Mouse (Mus musculus) heart, embryonic 16.5 days (tissue): ENCODE measurements around the gene Glt6d1. TPM values are rescaled to one million over a fixed set of nuclear protein-coding genes. Genes with fewer than 3 reads are reported as not detected.
"Not testable (repeated sequence)": the region's sequence is repeated elsewhere in the genome, so short reads cannot be mapped to it uniquely, and the experiment has no call there.

Source experiments
- ATAC-seq: fragments of 200-750 bp; cut with Nextera tagmentation; replicated peaks from 2 replicates; pipeline ENCODE4 v1.8.0; 2017; ENCODE audit warnings: moderate number of reproducible peaks; ENCODE audit not compliant: insufficient read depth, low FRiP score; ENCODE audit errors: extremely low read depth
- H3K27ac ChIP-seq: fragments of 300-500 bp; sonication (generic); 2 replicates; pipeline ENCODE4 v1.5.1; 2014; ENCODE audit warnings: mild to moderate bottlenecking, low read length, control low read depth, moderate library complexity
- H3K27me3 ChIP-seq: fragments of 300-500 bp; sonication (generic); 2 replicates; pipeline ENCODE4 v1.6.1; 2014; ENCODE audit warnings: low read length, mixed read lengths; ENCODE audit not compliant: control insufficient read depth, insufficient read depth
- H3K36me3 ChIP-seq: fragments of 300-500 bp; sonication (generic); 2 replicates; pipeline ENCODE4 v1.6.1; 2014; ENCODE audit not compliant: control insufficient read depth, insufficient read depth
- H3K4me1 ChIP-seq: fragments of 300-500 bp; sonication (generic); 2 replicates; pipeline ENCODE4 v1.6.1; 2014; ENCODE audit warnings: low read length, mixed read lengths; ENCODE audit not compliant: control insufficient read depth, insufficient read depth
- H3K4me2 ChIP-seq: fragments of 300-500 bp; sonication (generic); 2 replicates; pipeline ENCODE4 v1.6.1; 2014; ENCODE audit warnings: low read depth, mild to moderate bottlenecking, control low read depth, low read length
- H3K4me3 ChIP-seq: fragments of 300-500 bp; sonication (generic); 2 replicates; pipeline ENCODE4 v1.5.1; 2014; ENCODE audit warnings: mild to moderate bottlenecking, control low read depth, low read length
- H3K9ac ChIP-seq: fragments of 300-500 bp; sonication (generic); 2 replicates; pipeline ENCODE4 v1.6.1; 2014; ENCODE audit warnings: low read length, control low read depth
- H3K9me3 ChIP-seq: fragments of 300-500 bp; sonication (generic); replicated peaks from 2 replicates; pipeline ENCODE4 v1.6.1; 2016; ENCODE audit warnings: low read length; ENCODE audit not compliant: control insufficient read depth
- WGBS: fragments of 180-500 bp; shearing (Covaris S2); extraction: QIAGEN DNeasy Blood & Tissue Kit; methylation state at CpG from one replicate; pipeline ENCODE4 v1.1.7; 2014; 5-methylcytosine and 5-hydroxymethylcytosine counted together
- polyA plus RNA-seq: library from polyadenylated mRNA; unstranded; fragments of >200 nt; fragmentation: Nextera tagmentation; extraction: Ambion mirVana; gene quantifications from 2 replicates; pipeline ENCODE4 v1.2.1, GENCODE M21; 2015

Gene Glt6d1
- not detected in 2 replicates for polyA plus RNA-seq

DNA sequence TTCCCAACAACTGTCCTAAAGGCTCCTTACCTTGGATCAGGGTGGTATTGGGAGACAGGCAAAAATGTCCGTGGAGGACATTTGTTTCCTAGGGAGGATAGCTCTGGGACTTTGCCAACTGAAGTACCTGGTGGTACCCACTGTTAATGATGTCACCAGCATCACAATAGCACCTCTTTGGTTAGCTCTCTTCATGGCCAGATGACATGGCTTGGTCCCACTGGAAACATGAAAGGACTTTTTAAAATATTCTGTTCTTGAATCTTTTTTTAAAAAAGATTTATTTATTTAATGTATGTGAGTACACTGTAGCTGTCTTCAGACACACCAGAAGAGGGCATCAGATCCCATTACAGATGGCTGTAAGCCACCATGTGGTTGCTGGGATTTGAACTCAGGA lies at the start of gene Glt6d1:
TSS of gene Glt6d1 (minus strand) at position 101 of the 400 bp plus-strand sequence.
- 74% methylated on average over 1 of the region's 1 CpGs for WGBS
- H3K4me2 ChIP-seq, H3K9me3 ChIP-seq, H3K27me3 ChIP-seq, H3K9ac ChIP-seq, ATAC-seq, H3K4me1 ChIP-seq, H3K36me3 ChIP-seq, H3K4me3 ChIP-seq, H3K27ac ChIP-seq: not testable (repeated sequence)

DNA sequence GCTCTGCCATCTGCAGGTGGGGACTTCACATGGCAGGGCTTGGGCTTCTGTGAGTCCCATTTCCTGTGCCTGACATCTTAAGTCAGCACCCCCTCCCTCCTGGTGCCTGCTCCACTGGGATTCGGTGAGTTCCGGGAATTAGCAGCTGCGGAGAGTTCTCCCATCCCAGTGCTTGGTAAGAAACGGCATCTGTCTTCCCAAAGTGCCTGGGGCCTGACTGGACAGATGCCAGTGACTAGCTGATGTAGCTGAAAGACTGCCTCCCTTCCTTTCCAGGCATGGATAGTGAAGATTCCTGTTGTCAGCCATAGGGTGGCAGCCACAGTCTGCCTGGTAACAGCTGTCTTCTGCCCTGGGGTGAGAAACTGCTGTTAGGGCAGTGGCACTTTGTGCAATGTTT lies 49.8 kb upstream of the Glt6d1 start:
- H3K36me3 ChIP-seq: no peaks in the 10 kb centered on the region
- 8% methylated on average over 4 of the region's 4 CpGs for WGBS
- no peak overlapping the region for H3K4me3 ChIP-seq
- peaks cover 49% of the 10 kb centered on the region for H3K27me3 ChIP-seq
- peaks cover 9% of the 10 kb centered on the region for H3K4me1 ChIP-seq
- H3K9ac ChIP-seq: no peak overlapping the region
- no peaks in the 10 kb centered on the region for H3K9me3 ChIP-seq
- no peak overlapping the region for H3K27ac ChIP-seq
- ATAC-seq: no peak
- H3K4me2 ChIP-seq: no peak overlapping the region

DNA sequence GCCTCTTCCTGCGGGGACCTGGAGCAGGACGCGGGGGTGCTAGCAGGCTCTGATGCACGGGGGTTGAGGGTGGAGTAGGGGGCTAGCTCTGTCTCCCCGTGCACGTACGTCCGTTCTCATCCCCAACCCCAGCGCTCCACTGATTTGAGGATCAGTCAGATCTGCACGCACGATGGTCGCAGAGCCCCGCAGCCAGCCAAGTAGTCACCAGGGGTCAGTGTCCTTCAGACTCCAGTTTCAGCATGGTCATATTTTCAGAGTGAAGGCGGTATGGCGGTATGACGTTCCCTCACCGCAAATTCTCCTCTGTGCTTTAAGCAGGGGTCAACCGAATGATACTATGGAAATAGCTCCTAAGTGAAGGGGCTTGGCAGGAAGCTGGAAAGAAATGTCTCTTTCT lies 48.6 kb upstream of the Glt6d1 start:
- Histone ChIP-seq H3K4me3 (peak overlapping the region; percentile 47; the same call in 1 of the 2 replicates), H3K27me3 (peaks cover 47% of the 10 kb centered on the region), H3K27ac (no peak overlapping the region), H3K9me3 (no peaks in the 10 kb centered on the region), H3K4me2 (peak overlapping the region; percentile 73), H3K9ac (no peak overlapping the region), H3K4me1 (peaks cover 9% of the 10 kb centered on the region), H3K36me3 (no peaks in the 10 kb centered on the region)
- 5% methylated on average over 18 of the region's 18 CpGs for WGBS
- ATAC-seq: no peak

DNA sequence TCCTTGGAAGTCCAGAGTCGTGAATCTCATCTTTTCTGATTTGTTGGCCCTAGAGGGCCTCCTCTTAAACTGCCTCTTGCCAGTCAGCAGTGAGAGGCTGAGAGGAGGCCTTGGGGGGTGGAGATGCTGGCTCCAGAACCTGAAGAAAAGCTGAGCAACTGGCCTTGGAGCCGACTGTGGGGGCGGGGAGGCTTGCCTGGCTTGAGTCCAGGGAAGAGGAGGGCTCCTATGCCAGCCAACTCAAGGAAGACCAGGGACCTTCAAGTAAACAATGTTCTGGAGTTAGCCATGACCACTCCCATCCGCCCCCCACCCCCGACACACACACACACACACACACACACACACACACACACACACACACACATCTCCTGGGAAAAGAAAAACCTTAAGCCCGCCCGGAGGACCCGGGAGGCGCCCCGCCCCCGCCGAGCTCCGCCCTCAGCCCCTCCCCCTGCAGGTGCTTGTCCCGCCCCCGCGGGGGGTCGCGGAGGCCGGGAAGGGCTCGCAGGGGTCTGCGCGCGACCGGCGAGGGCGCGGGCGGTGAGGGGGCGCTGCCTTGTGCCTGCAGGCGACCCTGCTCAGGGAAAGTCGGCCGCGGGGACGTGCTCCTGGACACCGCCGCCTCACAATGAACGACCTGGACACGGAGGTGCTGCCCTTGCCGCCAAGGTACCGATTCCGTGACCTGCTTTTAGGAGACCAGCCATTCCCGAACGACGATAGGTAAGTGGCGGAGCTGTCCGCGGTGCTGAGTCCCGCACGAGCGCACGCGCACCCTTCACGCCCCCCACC lies 47.9 kb upstream of the Glt6d1 start, which contains the start of gene Kcnt1:
TSS of gene Kcnt1 (plus strand) at position 398 of the 795 bp plus-strand sequence.
- Histone ChIP-seq H3K9me3 (no peaks in the 10 kb centered on the region), H3K4me3 (peak within 1 kb of the TSS; percentile 47), H3K9ac (no peak within 1 kb of the TSS), H3K27ac (no peak within 1 kb of the TSS), H3K27me3 (peaks cover 46% of the 10 kb centered on the region), H3K4me1 (peaks cover 9% of the 10 kb centered on the region), H3K36me3 (no peaks in the 10 kb centered on the region), H3K4me2 (peak within 1 kb of the TSS; percentile 73)
- no peak for ATAC-seq
- WGBS: 1% methylated on average over 48 of the region's 53 CpGs

GRCm38 (mm10) chr2:25862696-25863270 lies 47.1 kb upstream of the Glt6d1 start:
- Histone ChIP-seq H3K4me1 (peaks cover 9% of the 10 kb centered on the region), H3K27me3 (peaks cover 45% of the 10 kb centered on the region), H3K27ac (no peak overlapping the region), H3K9me3 (no peaks in the 10 kb centered on the region), H3K9ac (no peak overlapping the region), H3K4me2 (no peak overlapping the region), H3K36me3 (no peaks in the 10 kb centered on the region), H3K4me3 (no peak overlapping the region)
- WGBS: 59% methylated on average over 5 of the region's 5 CpGs
- ATAC-seq: no peak

- ATAC-seq: no peak
- Histone ChIP-seq H3K27ac (no peak overlapping the region), H3K27me3 (peaks cover 45% of the 10 kb centered on the region), H3K4me2 (no peak overlapping the region), H3K4me3 (no peak overlapping the region), H3K4me1 (peaks cover 9% of the 10 kb centered on the region), H3K36me3 (no peaks in the 10 kb centered on the region), H3K9me3 (no peaks in the 10 kb centered on the region), H3K9ac (no peak overlapping the region)
- 80% methylated on average over 2 of the region's 2 CpGs for WGBS
Measured at GRCm38 (mm10) chr2:25862038-25862437, 46.4 kb upstream of the Glt6d1 start.

- Histone ChIP-seq H3K4me1 (peaks cover 9% of the 10 kb centered on the region), H3K27ac (no peak overlapping the region), H3K4me2 (no peak overlapping the region), H3K9me3 (no peaks in the 10 kb centered on the region), H3K27me3 (peaks cover 30% of the 10 kb centered on the region), H3K4me3 (no peak overlapping the region), H3K9ac (no peak overlapping the region), H3K36me3 (no peaks in the 10 kb centered on the region)
- WGBS: 65% methylated on average over 3 of the region's 3 CpGs
- ATAC-seq: no peak
Measured at GRCm38 (mm10) chr2:25859891-25860290, 44.2 kb upstream of the Glt6d1 start.

DNA sequence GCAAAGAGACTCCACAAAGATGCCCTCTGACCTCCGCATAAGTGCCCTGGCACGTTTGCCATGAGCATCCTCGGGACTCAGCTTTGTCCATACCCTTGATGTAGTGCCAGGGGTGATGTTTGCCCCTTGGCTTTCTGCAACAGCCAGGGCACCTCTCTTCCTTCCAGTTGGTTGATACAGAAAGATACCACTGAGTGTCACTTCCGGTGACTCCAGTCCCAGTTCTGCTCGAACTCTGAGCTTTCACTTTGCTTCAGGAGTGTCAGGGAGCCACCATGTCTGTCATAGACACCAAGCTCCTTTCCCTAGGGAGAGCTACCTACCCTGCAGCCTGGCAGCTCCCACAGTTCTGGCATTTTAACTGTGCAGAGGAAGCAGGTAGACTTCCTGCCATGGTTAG lies 38.4 kb upstream of the Glt6d1 start:
- Histone ChIP-seq H3K9me3 (no peaks in the 10 kb centered on the region), H3K4me2 (no peak overlapping the region), H3K36me3 (no peaks in the 10 kb centered on the region), H3K27ac (no peak overlapping the region), H3K4me1 (0 out of 2 replicates have a peak, but pooled peaks cover 3% of the 10 kb centered on the region), H3K27me3 (no peaks in the 10 kb centered on the region), H3K4me3 (no peak overlapping the region), H3K9ac (no peak overlapping the region)
- no peak for ATAC-seq
- WGBS: 72% methylated on average over 5 of the region's 5 CpGs

GRCm38 (mm10) chr2:25852626-25853025 lies 37.0 kb upstream of the Glt6d1 start:
- Histone ChIP-seq H3K9ac (no peak overlapping the region), H3K36me3 (no peaks in the 10 kb centered on the region), H3K4me2 (no peak overlapping the region), H3K4me3 (no peak overlapping the region), H3K27ac (no peak overlapping the region), H3K9me3 (no peaks in the 10 kb centered on the region), H3K4me1 (0 out of 2 replicates have a peak, but pooled peaks cover 3% of the 10 kb centered on the region), H3K27me3 (no peaks in the 10 kb centered on the region)
- WGBS: 22% methylated on average over 3 of the region's 3 CpGs
- no peak; the same call in 1 of the 2 replicates for ATAC-seq
